Mouse (Mus musculus): Measurements from ENCODE around the gene Pts.

Gene Pts

GRCm38 (mm10) chr9:50528293-50528892 lies at the start of gene Pts:
TSS of gene Pts (minus strand) at chr9:50528724.
- peak; percentile 96 for DNase-seq

- DNase-seq: no peak
Measured at GRCm38 (mm10) chr9:50569599-50570525, 41.3 kb upstream of the Pts start.

- no peak for DNase-seq
Measured at GRCm38 (mm10) chr9:50567881-50568280, 39.4 kb upstream of the Pts start.

GRCm38 (mm10) chr9:50567372-50567771 lies 38.8 kb upstream of the Pts start:
- DNase-seq: no peak

GRCm38 (mm10) chr9:50565940-50566339 lies 37.4 kb upstream of the Pts start:
- no peak for DNase-seq

GRCm38 (mm10) chr9:50565173-50565572 lies 36.6 kb upstream of the Pts start:
- DNase-seq: no peak

- DNase-seq: no peak
Measured at GRCm38 (mm10) chr9:50561918-50562360, 33.4 kb upstream of the Pts start.

GRCm38 (mm10) chr9:50561145-50561917 lies 32.8 kb upstream of the Pts start, which contains the start of gene Tex12:
TSS of gene Tex12 (minus strand) at chr9:50561325.
- DNase-seq: no peak

GRCm38 (mm10) chr9:50555094-50555446 lies 26.5 kb upstream of the Pts start, which contains the start of gene Bco2:
TSS of gene Bco2 (minus strand) at chr9:50555181.
- no peak for DNase-seq

GRCm38 (mm10) chr9:50554241-50555093 lies 25.9 kb upstream of the Pts start, which contains the start of gene Il18:
TSS of gene Il18 (plus strand) at chr9:50554827.
- DNase-seq: peak; percentile 8

GRCm38 (mm10) chr9:50553547-50553946 lies 25.0 kb upstream of the Pts start:
- DNase-seq: no peak

- DNase-seq: no peak
Measured at GRCm38 (mm10) chr9:50552206-50552605, 23.7 kb upstream of the Pts start.

GRCm38 (mm10) chr9:50548936-50549335 lies 20.4 kb upstream of the Pts start:
- DNase-seq: no peak

GRCm38 (mm10) chr9:50547859-50548478 lies 19.4 kb upstream of the Pts start:
- no peak for DNase-seq

GRCm38 (mm10) chr9:50542401-50542800 lies 13.9 kb upstream of the Pts start:
- no peak for DNase-seq

- no peak for DNase-seq
Measured at GRCm38 (mm10) chr9:50540170-50540569, 11.6 kb upstream of the Pts start.

- DNase-seq: no peak
Measured at GRCm38 (mm10) chr9:50537295-50537694, 8.8 kb upstream of the Pts start.

GRCm38 (mm10) chr9:50536603-50537135 lies 8.1 kb upstream of the Pts start:
- DNase-seq: no peak

- DNase-seq: no peak
Measured at GRCm38 (mm10) chr9:50535930-50536329, 7.4 kb upstream of the Pts start.

- no peak for DNase-seq
Measured at GRCm38 (mm10) chr9:50533791-50534190, 5.3 kb upstream of the Pts start.

- DNase-seq: no peak
Measured at GRCm38 (mm10) chr9:50533328-50533727, 4.8 kb upstream of the Pts start.

All from cerebellum, adult 11 months (tissue).